Mouse (Mus musculus) ES-Bruce4 (cell line): ENCODE results near the gene Exog. TPM values are rescaled to one million over a fixed set of nuclear protein-coding genes. Genes with fewer than 3 reads are reported as not detected.
A peak's percentile ranks its signal among the peaks of the same experiment; 100 is the strongest.

Source experiments
- H3K27ac ChIP-seq: 2 replicates; pipeline ENCODE4 v1.5.1; 2012; ENCODE audit warnings: low read length, inconsistent platforms; ENCODE audit not compliant: insufficient read depth
- H3K27me3 ChIP-seq: 2 replicates; pipeline ENCODE4 v1.6.1; 2012; ENCODE audit warnings: mild to moderate bottlenecking, low read length, inconsistent platforms; ENCODE audit not compliant: control insufficient read depth, poor library complexity, insufficient read depth, severe bottlenecking
- H3K36me3 ChIP-seq: 2 replicates; pipeline ENCODE4 v1.6.1; 2012; ENCODE audit warnings: inconsistent platforms, mild to moderate bottlenecking, low read length, moderate library complexity; ENCODE audit not compliant: control insufficient read depth, poor library complexity, insufficient read depth, severe bottlenecking
- H3K4me1 ChIP-seq: one replicate; pipeline ENCODE4 v1.8.1; 2011; ENCODE audit warnings: low read length; ENCODE audit not compliant: control insufficient read depth, insufficient read depth
- H3K4me3 ChIP-seq: 2 replicates; pipeline ENCODE4 v1.5.1; 2011; ENCODE audit warnings: low read depth, mild to moderate bottlenecking, low read length
- H3K9ac ChIP-seq: 2 replicates; pipeline ENCODE4 v1.6.1; 2012; ENCODE audit warnings: low read depth, mild to moderate bottlenecking, inconsistent platforms; ENCODE audit not compliant: poor library complexity, severe bottlenecking
- H3K9me3 ChIP-seq: replicated peaks from 2 replicates; pipeline ENCODE4 v1.6.1; 2012; ENCODE audit warnings: mild to moderate bottlenecking, low read length, inconsistent platforms; ENCODE audit not compliant: control insufficient read depth, poor library complexity, insufficient read depth, severe bottlenecking
- CTCF ChIP-seq: IDR thresholded peaks from one replicate; pipeline ENCODE4 v1.8.1; 2011; ENCODE audit warnings: low read depth, low read length
- EP300 ChIP-seq: IDR thresholded peaks from 2 replicates; pipeline ENCODE4 v1.6.1; 2011; ENCODE audit warnings: low read depth, low read length; ENCODE audit not compliant: insufficient read depth
- POLR2A ChIP-seq: IDR thresholded peaks from one replicate; pipeline ENCODE4 v1.8.1; 2011; ENCODE audit warnings: low read length; ENCODE audit not compliant: insufficient read depth
- polyA plus RNA-seq: library from polyadenylated mRNA; stranded (reverse); fragments of >200 nt; gene quantifications from 2 replicates; pipeline ENCODE4 v1.2.4, GENCODE M21; 2011; ENCODE audit warnings: low read depth; ENCODE audit not compliant: missing spikeins, insufficient read depth, insufficient read length

Exog gene
- polyA plus RNA-seq, 1 experiment = 11.0 TPM

DNA sequence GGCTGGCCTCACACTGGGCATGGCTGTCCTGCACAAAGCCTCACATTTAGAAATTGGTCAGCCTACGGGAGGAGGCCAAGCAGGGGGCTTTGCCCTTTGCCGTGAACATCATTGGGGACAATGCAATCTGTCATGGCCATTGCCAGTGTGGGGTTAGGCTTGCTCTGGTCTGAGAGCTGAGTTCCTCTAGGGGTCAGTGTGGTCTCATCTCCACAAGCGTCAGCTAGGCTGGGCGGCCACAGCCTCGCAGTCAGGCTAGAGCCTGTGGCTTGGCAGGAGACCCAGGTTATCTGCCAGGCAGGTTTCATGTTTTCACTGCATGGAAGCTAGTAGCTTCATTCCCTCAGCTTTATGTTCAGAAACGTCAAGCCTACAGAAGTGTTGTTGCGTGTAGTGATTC lies 20.9 kb downstream of the Exog start:
- Histone ChIP-seq H3K27me3 (no peaks in the 10 kb centered on the region), H3K36me3 (peaks cover 8% of the 10 kb centered on the region; the same call in 1 of the 2 replicates), H3K9me3 (no peaks in the 10 kb centered on the region), H3K4me3 (no peak overlapping the region), H3K27ac (no peak overlapping the region), H3K9ac (no peak overlapping the region), H3K4me1 (no peaks in the 10 kb centered on the region)
- TF ChIP-seq EP300 (no peak), CTCF (peak; percentile 80), POLR2A (no peak)

DNA sequence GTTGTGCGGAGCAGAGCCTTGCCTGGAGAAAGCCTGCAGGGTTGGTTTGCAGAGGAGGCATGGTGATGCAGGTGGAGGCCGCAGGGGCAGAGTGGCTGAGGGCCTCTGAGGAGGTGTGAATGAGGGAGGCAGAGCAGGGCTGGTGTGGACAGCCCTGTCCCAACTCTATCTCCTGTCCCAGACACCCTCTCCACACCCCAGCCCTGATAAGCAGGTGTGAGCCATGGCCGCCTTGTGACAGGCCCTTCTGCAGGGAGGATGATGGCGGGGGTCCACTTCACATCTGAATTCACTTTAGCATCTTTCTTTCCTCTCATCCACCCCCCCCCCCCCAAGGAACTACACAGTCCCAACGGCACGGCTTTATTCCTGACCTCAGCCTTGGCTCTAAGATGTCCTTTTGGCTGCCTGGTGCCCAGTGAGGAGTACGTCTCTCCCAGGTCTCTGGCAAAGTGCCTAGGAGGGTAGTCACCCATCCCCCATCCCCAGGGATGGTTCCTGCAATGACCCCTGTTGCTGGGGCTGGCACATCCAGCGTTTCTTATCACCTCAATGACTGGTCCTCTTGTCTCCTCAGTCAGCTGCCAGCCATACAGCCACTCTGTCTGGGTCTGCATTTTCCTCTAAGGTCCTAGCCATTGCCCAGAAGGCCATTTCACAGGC lies 25.1 kb downstream of the Exog start:
- Histone ChIP-seq H3K9ac (no peak overlapping the region), H3K4me3 (no peak overlapping the region), H3K36me3 (no peaks in the 10 kb centered on the region), H3K27me3 (no peaks in the 10 kb centered on the region), H3K4me1 (no peaks in the 10 kb centered on the region), H3K9me3 (no peaks in the 10 kb centered on the region), H3K27ac (no peak overlapping the region)
- no peak for TF ChIP-seq POLR2A
- TF ChIP-seq EP300 = no peak
- no peak for TF ChIP-seq CTCF

DNA sequence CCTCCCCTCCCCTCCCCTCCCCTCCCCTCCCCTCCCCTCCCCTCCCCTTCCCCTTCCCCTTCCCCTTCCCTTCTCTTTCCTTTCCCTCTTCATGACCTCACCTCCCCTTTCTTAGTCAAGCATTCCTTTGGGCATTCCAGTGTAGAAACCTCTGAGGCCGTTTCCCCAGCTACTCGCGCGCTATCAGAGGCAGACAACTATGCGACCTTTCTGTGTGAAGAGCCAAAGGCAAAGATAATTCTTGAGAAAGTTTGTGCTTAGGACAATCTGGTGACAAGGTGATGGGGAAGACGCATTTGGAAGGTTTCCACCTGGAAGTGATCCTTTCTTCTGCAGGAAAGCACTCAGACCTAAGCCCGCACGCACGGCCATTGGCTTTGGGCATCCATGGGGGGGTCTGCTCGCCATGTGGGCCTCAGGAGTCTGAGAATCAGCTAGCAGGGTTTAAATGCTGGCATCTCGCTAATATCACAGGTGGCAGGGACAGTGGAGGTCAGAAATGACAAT lies 27.7 kb downstream of the Exog start:
- H3K27me3 ChIP-seq = no peaks in the 10 kb centered on the region
- H3K4me3 ChIP-seq = no peak overlapping the region
- no peak for TF ChIP-seq POLR2A
- TF ChIP-seq CTCF = no peak
- TF ChIP-seq EP300 = no peak
- H3K4me1 ChIP-seq = no peaks in the 10 kb centered on the region
- H3K9me3 ChIP-seq = no peaks in the 10 kb centered on the region
- H3K36me3 ChIP-seq = no peaks in the 10 kb centered on the region
- no peak overlapping the region for H3K9ac ChIP-seq
- no peak overlapping the region for H3K27ac ChIP-seq

DNA sequence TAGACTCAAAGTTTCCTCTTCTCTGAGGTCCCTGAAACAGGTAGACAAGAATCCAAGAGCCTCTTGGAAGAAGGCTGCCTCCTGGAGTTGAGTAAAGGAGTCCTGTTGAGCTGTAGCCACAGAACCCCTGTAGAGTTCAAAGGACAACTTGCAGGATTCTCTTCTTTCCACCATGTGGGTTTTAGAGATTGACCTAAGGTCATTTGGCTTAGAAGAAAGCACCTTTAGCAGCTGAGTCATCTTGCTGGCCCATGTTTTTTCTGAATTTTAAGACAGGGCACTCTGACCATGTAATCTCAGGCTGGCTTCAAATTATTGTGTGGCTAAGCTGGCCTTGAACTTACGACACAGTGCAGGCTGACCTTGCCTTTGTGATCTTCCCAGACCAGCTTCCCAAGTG lies 28.3 kb downstream of the Exog start:
- no peaks in the 10 kb centered on the region for H3K9me3 ChIP-seq
- no peak overlapping the region for H3K9ac ChIP-seq
- H3K4me3 ChIP-seq = no peak overlapping the region
- H3K36me3 ChIP-seq = no peaks in the 10 kb centered on the region
- TF ChIP-seq POLR2A = no peak
- TF ChIP-seq EP300 = no peak
- no peak for TF ChIP-seq CTCF
- H3K27ac ChIP-seq = no peak overlapping the region
- no peaks in the 10 kb centered on the region for H3K27me3 ChIP-seq
- H3K4me1 ChIP-seq = no peaks in the 10 kb centered on the region

DNA sequence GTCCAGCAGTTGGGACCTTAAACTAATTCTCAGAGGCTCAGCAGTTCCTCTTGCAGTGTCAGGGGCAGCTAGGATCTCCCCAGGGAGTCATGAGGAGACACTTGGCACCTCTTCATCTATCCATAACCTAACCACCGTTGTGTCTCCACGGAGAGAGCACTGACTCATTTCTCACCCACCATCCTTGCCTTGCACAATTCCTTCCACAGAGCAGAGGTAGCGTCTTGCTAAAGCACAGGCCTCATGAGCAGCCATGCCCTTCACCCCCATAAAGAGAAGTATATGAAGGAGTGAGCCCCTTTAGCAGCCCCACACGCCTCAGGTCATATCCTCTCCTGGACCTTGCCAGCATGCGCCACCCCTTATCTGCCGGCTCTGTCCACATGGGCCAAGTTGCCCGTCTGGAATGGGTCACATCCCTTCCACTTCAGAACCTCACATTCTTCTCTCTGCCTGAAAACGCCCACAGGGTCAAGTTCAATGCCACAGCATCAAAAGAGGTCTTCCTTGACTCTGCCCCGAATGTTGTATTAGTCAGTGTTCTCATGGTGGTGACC lies 28.9 kb downstream of the Exog start:
- no peak overlapping the region for H3K27ac ChIP-seq
- no peak overlapping the region for H3K4me3 ChIP-seq
- no peak for TF ChIP-seq CTCF
- TF ChIP-seq POLR2A = no peak
- no peak for TF ChIP-seq EP300
- H3K9me3 ChIP-seq = no peaks in the 10 kb centered on the region
- no peaks in the 10 kb centered on the region for H3K4me1 ChIP-seq
- no peaks in the 10 kb centered on the region for H3K27me3 ChIP-seq
- no peak overlapping the region for H3K9ac ChIP-seq
- H3K36me3 ChIP-seq = no peaks in the 10 kb centered on the region

DNA sequence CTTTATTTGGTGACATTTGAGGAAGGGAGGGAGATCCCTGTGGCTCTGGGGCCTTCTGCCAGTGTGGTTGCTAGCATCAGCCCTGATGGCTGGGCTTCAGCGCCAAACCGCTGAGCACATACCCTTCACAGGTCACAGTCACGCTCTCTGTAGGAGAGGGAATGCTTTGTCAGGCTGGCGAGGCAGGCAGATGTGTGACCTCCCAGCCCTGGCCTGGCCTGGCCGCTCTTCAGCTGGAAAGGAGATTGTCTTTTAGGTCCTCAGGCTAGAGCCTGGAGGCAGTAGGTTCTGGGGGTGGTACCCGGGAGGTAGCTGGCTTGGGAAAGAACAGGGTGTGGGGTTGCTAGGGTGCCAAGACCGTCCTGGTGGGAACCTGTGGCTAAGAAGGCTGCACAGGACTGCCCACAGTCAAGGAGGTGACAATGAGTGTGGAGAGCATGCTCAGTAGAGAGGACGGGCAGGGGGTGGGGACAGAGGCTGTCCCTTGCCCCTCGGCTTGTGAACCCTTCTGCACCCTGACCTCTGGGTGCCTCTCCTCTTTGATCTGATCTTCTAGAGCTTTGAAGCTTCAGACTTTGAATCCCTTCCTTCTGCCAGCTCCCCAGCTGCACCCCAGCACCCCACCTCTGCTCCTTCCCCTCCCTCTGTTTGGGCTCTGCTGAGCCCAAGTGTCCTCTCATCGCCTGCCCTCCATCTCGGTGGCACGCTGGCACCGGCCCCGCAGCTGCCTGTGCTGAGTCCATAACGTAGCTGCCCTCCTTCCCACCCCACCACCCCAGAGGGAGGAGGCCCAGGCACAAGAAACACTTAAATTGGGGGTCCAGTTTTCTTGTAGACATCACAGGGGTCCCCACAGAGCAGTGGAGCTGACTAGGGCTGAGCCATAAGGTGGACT lies 30.2 kb downstream of the Exog start:
- Histone ChIP-seq H3K4me3 (no peak overlapping the region), H3K27me3 (no peaks in the 10 kb centered on the region), H3K36me3 (no peaks in the 10 kb centered on the region), H3K4me1 (no peaks in the 10 kb centered on the region), H3K27ac (no peak overlapping the region), H3K9me3 (no peaks in the 10 kb centered on the region), H3K9ac (no peak overlapping the region)
- no peak for TF ChIP-seq POLR2A
- TF ChIP-seq EP300 = no peak
- no peak for TF ChIP-seq CTCF
